Mouse (Mus musculus) small intestine, adult 2 months (tissue): ENCODE measurements around the gene Mgst2.

Source experiments
- CTCF ChIP-seq: fragments of 200-500 bp; IDR thresholded peaks from 2 replicates; pipeline ENCODE4 v1.5.1; 2012; ENCODE audit warnings: low read depth, mild to moderate bottlenecking, control low read depth, inconsistent platforms, low read length, moderate library complexity, mixed read lengths; ENCODE audit not compliant: insufficient replicate concordance, insufficient read length; ENCODE audit errors: extremely low read depth
- POLR2A ChIP-seq: fragments of 200-500 bp; IDR thresholded peaks from 2 replicates; pipeline ENCODE4 v1.6.1; 2012; ENCODE audit warnings: low read depth, mild to moderate bottlenecking, control low read depth, inconsistent platforms, low read length, moderate library complexity

DNA sequence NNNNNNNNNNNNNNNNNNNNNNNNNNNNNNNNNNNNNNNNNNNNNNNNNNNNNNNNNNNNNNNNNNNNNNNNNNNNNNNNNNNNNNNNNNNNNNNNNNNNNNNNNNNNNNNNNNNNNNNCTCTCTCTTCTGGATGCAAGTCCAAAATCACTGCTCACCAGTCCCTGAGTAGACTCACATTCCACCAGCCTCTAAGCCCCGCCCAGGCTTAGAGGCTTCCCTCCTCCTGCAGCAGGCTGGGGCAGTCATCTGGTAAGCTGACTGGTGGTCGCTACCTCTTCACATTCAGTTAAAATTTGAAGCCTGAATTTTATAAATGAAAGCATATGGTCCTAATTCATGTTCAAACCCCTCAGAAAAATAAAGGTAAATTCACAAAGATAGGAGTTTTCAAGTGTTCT lies 8.4 kb downstream of the Mgst2 start:
- TF ChIP-seq CTCF (no peak), POLR2A (no peak)
